Mouse (Mus musculus) layer of hippocampus, postnatal 25 days (tissue): ENCODE measurements around the gene Azgp1. TPM values are rescaled to one million over a fixed set of nuclear protein-coding genes. Genes with fewer than 3 reads are reported as not detected.
"Not testable (repeated sequence)": the region's sequence is repeated elsewhere in the genome, so short reads cannot be mapped to it uniquely, and the experiment has no call there.

Experiments used
- DNase-seq, 2 experiments: peaks; one replicate each; pipeline ENCODE4 v3.0.0; 2022; ENCODE audit warnings: mixed read lengths in 2 of 2, low spot score in 1 of 2; ENCODE audit errors: extremely low spot score in 1 of 2
- total RNA-seq, 2 experiments: library from RNA; stranded (reverse); gene quantifications; 2 replicates each; pipeline ENCODE4 v1.2.3; 2021

Azgp1 gene
- total RNA-seq, 2 experiments from 2014 or later = not detected

GRCm38 (mm10) chr5:138020961-138021479 is 39.7 kb downstream of the Azgp1 start, which contains the start of the genes Smok3a and Smok3b:
Gene Smok3a (plus strand): TSS chr5:138021261.
Gene Smok3b (plus strand): TSS chr5:138021429.
- not testable (repeated sequence) for DNase-seq

Other genes with a start within 250 kb of the Azgp1 start
- 10 to 100 TPM; 63.9 to 65.5 TPM for gene Nyap1, start 239.9 kb upstream of the Azgp1 start, total RNA-seq
- 100 to 1,000 TPM; 203 to 214 TPM for gene Tsc22d4, start 235.8 kb upstream of the Azgp1 start, total RNA-seq
- 10 to 100 TPM; 24.7 to 26.2 TPM for gene Ppp1r35, start 202.7 kb upstream of the Azgp1 start, total RNA-seq
- gene Mepce, start 193.9 kb upstream of the Azgp1 start, total RNA-seq = 10 to 100 TPM; 40.1 to 42.8 TPM
- 1 to 10 TPM; 6.1 to 6.2 TPM for gene Zcwpw1, start 193.7 kb upstream of the Azgp1 start, total RNA-seq
- gene Pilra, start 145.2 kb upstream of the Azgp1 start, total RNA-seq = under 1 TPM; 0.82 to 0.91 TPM
- not detected for gene Pilrb1, start 123.4 kb upstream of the Azgp1 start, total RNA-seq
- gene Pilrb2, start 109.7 kb upstream of the Azgp1 start, total RNA-seq = not detected
- gene Cyp3a13, start 59.9 kb upstream of the Azgp1 start, total RNA-seq = under 1 TPM; 0.17 to 0.28 TPM
- gene Gjc3, start 18.4 kb upstream of the Azgp1 start, total RNA-seq = 10 to 100 TPM; 28.5 to 31.3 TPM
- gene Smok3a, start 39.7 kb downstream of the Azgp1 start, total RNA-seq = not detected
- gene Smok3b, start 39.9 kb downstream of the Azgp1 start, total RNA-seq = not detected
- gene Smok3c, start 71.7 kb downstream of the Azgp1 start, total RNA-seq = not detected
- gene Zkscan1, start 103.6 kb downstream of the Azgp1 start, total RNA-seq = 10 to 100 TPM; 40.4 to 43.3 TPM
- 10 to 100 TPM; 14.1 to 16.7 TPM for gene Zscan21, start 135.4 kb downstream of the Azgp1 start, total RNA-seq
- gene Zfp113, start 174.2 kb downstream of the Azgp1 start, total RNA-seq = 10 to 100 TPM; 12.8 to 15.3 TPM
- 100 to 1,000 TPM; 136 to 143 TPM for gene Cops6, start 179.6 kb downstream of the Azgp1 start, total RNA-seq
- gene Ap4m1, start 190.5 kb downstream of the Azgp1 start, total RNA-seq = 10 to 100 TPM; 22.8 to 26.7 TPM
- 10 to 100 TPM; 18.3 to 19.3 TPM for gene Mcm7, start 190.9 kb downstream of the Azgp1 start, total RNA-seq
- gene Taf6, start 205.9 kb downstream of the Azgp1 start, total RNA-seq = 10 to 100 TPM; 40.5 to 42.7 TPM
- 10 to 100 TPM; 15.7 to 16.1 TPM for gene Cnpy4, start 206.0 kb downstream of the Azgp1 start, total RNA-seq
- 10 to 100 TPM in 1 of 2 experiments, 1 to 10 TPM in 1; 9.1 to 10.1 TPM for gene Mblac1, start 212.8 kb downstream of the Azgp1 start, total RNA-seq
- gene Nxpe5, start 244.4 kb downstream of the Azgp1 start, total RNA-seq = not detected